Mouse (Mus musculus): ENCODE data around the gene Ropn1l. TPM values are rescaled to one million over a fixed set of nuclear protein-coding genes. Genes with fewer than 3 reads are reported as not detected.

The Ropn1l gene
- total and polyA plus RNA-seq, 3 experiments: 1.1 to 2.9 (median 2.0) TPM

DNA sequence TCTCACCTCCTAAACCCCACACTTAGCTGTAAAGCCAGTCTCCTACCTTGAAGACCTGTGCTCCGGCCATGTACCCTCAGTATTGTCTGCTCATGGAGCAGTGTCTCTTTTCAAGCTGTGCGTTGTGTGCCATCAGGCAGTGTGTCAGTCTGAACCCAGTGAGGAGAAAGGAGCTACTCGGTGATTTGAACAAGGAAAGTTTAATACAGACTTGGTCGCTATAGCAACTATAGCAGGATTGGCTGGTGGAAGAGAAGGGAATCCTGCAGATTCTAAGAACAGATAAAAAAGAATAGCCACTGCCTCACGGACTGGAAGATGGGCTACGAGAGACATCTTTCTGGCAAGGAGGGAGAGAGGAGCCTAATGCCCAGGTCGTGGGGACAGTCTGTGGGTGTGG is 24.1 kb downstream of the Ropn1l start:
- dilution Hi-C loops (cut with MboI; ENCODE audit: extremely low pct_ligation_motif_present, extremely low pct_unique_long_range_greater_than_20kb, low sequenced_read_pairs): no loop called here
- H3K4me3 ChIP-seq (replicated peaks in 1 of 3; ENCODE audit: low read depth in 2 of 3, low read length in 2 of 3, poor library complexity in 1 of 3): no peak overlapping the region
- H3K4me1 ChIP-seq (ENCODE audit: control insufficient read depth in 1 of 2, insufficient read depth in 2 of 2): peaks cover 26 to 59% of the 10 kb centered on the region in 2 experiments
- no peak for DNase-seq (ENCODE audit: extremely low read depth)
- H3K9me3 ChIP-seq (replicated peaks; ENCODE audit: low read length): no peaks in the 10 kb centered on the region
- H3K4me2 ChIP-seq (ENCODE audit: insufficient read depth, low read depth, poor library complexity, severe bottlenecking): no peak overlapping the region
- no peak overlapping the region for H3K9ac ChIP-seq (ENCODE audit: insufficient read depth, low read depth)
- no peaks in the 10 kb centered on the region for H3K79me2 ChIP-seq (replicated peaks; ENCODE audit: control insufficient read depth, extremely low read depth, insufficient read depth, poor library complexity, severe bottlenecking)
- H3K27me3 ChIP-seq (replicated peaks): peaks cover 2% of the 10 kb centered on the region
- H3K27ac ChIP-seq (ENCODE audit: insufficient read depth, low read depth): no peak overlapping the region
- H3K36me3 ChIP-seq (replicated peaks in 1 of 2; ENCODE audit: control insufficient read depth in 1 of 2, insufficient read depth in 1 of 2, low read length in 1 of 2): no peaks in the 10 kb centered on the region
- no peak for TF ChIP-seq BHLHE40 (IDR thresholded peaks at IDR 0.05; ENCODE audit: low read depth, low read length)
- TF ChIP-seq HCFC1 (IDR thresholded peaks at IDR 0.05; ENCODE audit: low read depth, low read length): no peak
- no peak for TF ChIP-seq NRF1 (IDR thresholded peaks at IDR 0.05; ENCODE audit: low read depth, low read length)
- TF ChIP-seq MXI1 (IDR thresholded peaks at IDR 0.05; ENCODE audit: low read depth, low read length): no peak
- TF ChIP-seq POLR2AphosphoS2 (IDR thresholded peaks at IDR 0.05; ENCODE audit: low read depth, low read length): no peak
- no peak for TF ChIP-seq CHD2 (IDR thresholded peaks at IDR 0.05; ENCODE audit: low read length)
- no peak for TF ChIP-seq MAFK (IDR thresholded peaks at IDR 0.05; ENCODE audit: insufficient replicate concordance, low read length)
- no peak for TF ChIP-seq ZC3H11A (IDR thresholded peaks at IDR 0.05; ENCODE audit: low read depth, low read length)
- no peak for TF ChIP-seq NELFE (IDR thresholded peaks at IDR 0.05; ENCODE audit: low read depth, low read length)
- no peak for TF ChIP-seq ZNF384 (IDR thresholded peaks at IDR 0.05; ENCODE audit: low read depth, low read length)
- no peak for TF ChIP-seq MEF2A (IDR thresholded peaks at IDR 0.05; ENCODE audit: borderline replicate concordance, low read depth, low read length)
- TF ChIP-seq EP300 (IDR thresholded peaks at IDR 0.05; ENCODE audit: low read length): no peak
- TF ChIP-seq JUND (conservative IDR thresholded peaks at IDR 0.05; ENCODE audit: low read depth, low read length): no peak
- in situ Hi-C loops (cut with MboI; ENCODE audit: low pct_ligation_motif_present, low pct_unique_long_range_greater_than_20kb, low sequenced_read_pairs): loop anchor here (25.0 kb wide), 1 partner anchor 492 kb away; no protein-coding TSS in a partner anchor

GRCm38 (mm10) chr15:31428571-31428970 is 25.0 kb downstream of the Ropn1l start:
- dilution Hi-C loops (cut with MboI; ENCODE audit: extremely low pct_ligation_motif_present, extremely low pct_unique_long_range_greater_than_20kb, low sequenced_read_pairs): no loop called here
- in situ Hi-C loops (cut with MboI; ENCODE audit: low pct_ligation_motif_present, low pct_unique_long_range_greater_than_20kb, low sequenced_read_pairs): loop anchor here (25.0 kb wide), 1 partner anchor 491 kb away; no protein-coding TSS in a partner anchor
- H3K4me1 ChIP-seq (ENCODE audit: control insufficient read depth in 1 of 2, insufficient read depth in 2 of 2): peaks cover 23 to 55% of the 10 kb centered on the region in 2 experiments
- TF ChIP-seq MYC (IDR thresholded peaks at IDR 0.05; ENCODE audit: low read depth, low read length) (0 out of 2 replicates have a peak, but pooled peaks have one; percentile 31), TCF12 (IDR thresholded peaks at IDR 0.05; ENCODE audit: low read depth, low read length) (no peak; the same call in 1 of the 2 replicates), ZNF384 (IDR thresholded peaks at IDR 0.05; ENCODE audit: low read depth, low read length) (no peak), MAX (IDR thresholded peaks at IDR 0.05; ENCODE audit: low read length) (no peak; the same call in 1 of the 2 replicates), JUND (conservative IDR thresholded peaks at IDR 0.05; ENCODE audit: low read depth, low read length) (peak; percentile 91), MEF2A (IDR thresholded peaks at IDR 0.05; ENCODE audit: borderline replicate concordance, low read depth, low read length) (0 out of 2 replicates have a peak, but pooled peaks have one; percentile 47), EP300 (IDR thresholded peaks at IDR 0.05; ENCODE audit: low read length) (peak; percentile 88), RCOR1 (conservative IDR thresholded peaks at IDR 0.05; ENCODE audit: low read depth, low read length) (peak; percentile 67; the same call in 1 of the 2 replicates), HCFC1 (IDR thresholded peaks at IDR 0.05; ENCODE audit: low read depth, low read length) (no peak), CHD2 (IDR thresholded peaks at IDR 0.05; ENCODE audit: low read length) (0 out of 2 replicates have a peak, but pooled peaks have one; percentile 37), NELFE (IDR thresholded peaks at IDR 0.05; ENCODE audit: low read depth, low read length) (no peak), CTCF (conservative IDR thresholded peaks at IDR 0.05 in 1 of 2, IDR thresholded peaks at IDR 0.05 in 1 of 2; ENCODE audit: low read depth in 2 of 2, low read length in 2 of 2) (no peak), GABPA (IDR thresholded peaks at IDR 0.05; ENCODE audit: insufficient replicate concordance, low read depth, low read length) (no peak), CHD1 (IDR thresholded peaks at IDR 0.05; ENCODE audit: low read depth, low read length) (no peak), ZMIZ1 (IDR thresholded peaks at IDR 0.05; ENCODE audit: low read depth, low read length) (no peak), ETS1 (conservative IDR thresholded peaks at IDR 0.05; ENCODE audit: low read depth, low read length) (peak; percentile 83), MAZ (IDR thresholded peaks at IDR 0.05; ENCODE audit: low read depth, low read length) (0 out of 2 replicates have a peak, but pooled peaks have one; percentile 31), POLR2A (IDR thresholded peaks at IDR 0.05; ENCODE audit: low read depth, low read length) (no peak), SIN3A (IDR thresholded peaks at IDR 0.05; ENCODE audit: low read length) (peak; percentile 58; the same call in 1 of the 2 replicates), JUN (IDR thresholded peaks at IDR 0.05; ENCODE audit: insufficient read depth, low read depth, low read length) (peak; percentile 65), ELF1 (IDR thresholded peaks at IDR 0.05; ENCODE audit: low read depth, low read length) (peak; percentile 48), USF1 (IDR thresholded peaks at IDR 0.05; ENCODE audit: low read depth, low read length) (no peak), ZC3H11A (IDR thresholded peaks at IDR 0.05; ENCODE audit: low read depth, low read length) (no peak), E2F4 (IDR thresholded peaks at IDR 0.05; ENCODE audit: insufficient replicate concordance, low read depth, low read length) (no peak), SMC3 (IDR thresholded peaks at IDR 0.05; ENCODE audit: low read depth, low read length) (no peak), MXI1 (IDR thresholded peaks at IDR 0.05; ENCODE audit: low read depth, low read length) (no peak), POLR2AphosphoS2 (IDR thresholded peaks at IDR 0.05; ENCODE audit: low read depth, low read length) (no peak), BHLHE40 (IDR thresholded peaks at IDR 0.05; ENCODE audit: low read depth, low read length) (peak; percentile 76)

More at GRCm38 (mm10) chr15:31428571-31428970, 25.0 kb downstream of the Ropn1l start:
- DNase-seq (ENCODE audit: extremely low read depth): peak; percentile 47
- H3K27ac ChIP-seq (ENCODE audit: insufficient read depth, low read depth): no peak overlapping the region
- H3K9ac ChIP-seq (ENCODE audit: insufficient read depth, low read depth): no peak overlapping the region
- H3K79me2 ChIP-seq (replicated peaks; ENCODE audit: control insufficient read depth, extremely low read depth, insufficient read depth, poor library complexity, severe bottlenecking): no peaks in the 10 kb centered on the region
- no peaks in the 10 kb centered on the region for H3K36me3 ChIP-seq (replicated peaks in 1 of 2; ENCODE audit: control insufficient read depth in 1 of 2, insufficient read depth in 1 of 2, low read length in 1 of 2)
- H3K4me3 ChIP-seq (replicated peaks in 1 of 3; ENCODE audit: low read depth in 2 of 3, low read length in 2 of 3, poor library complexity in 1 of 3): no peak overlapping the region
- no peaks in the 10 kb centered on the region for H3K9me3 ChIP-seq (replicated peaks; ENCODE audit: low read length)
- H3K4me2 ChIP-seq (ENCODE audit: insufficient read depth, low read depth, poor library complexity, severe bottlenecking): 0 out of 2 replicates have a peak overlapping the region, but pooled peaks have one; percentile 1
- peaks cover 2% of the 10 kb centered on the region for H3K27me3 ChIP-seq (replicated peaks)
